Mouse (Mus musculus) CH12.LX (cell line): Measurements from ENCODE around the gene Ercc6l2. TPM values are rescaled to one million over a fixed set of nuclear protein-coding genes. Genes with fewer than 3 reads are reported as not detected.

Experiments used
- DNase-seq: peaks from one replicate; pipeline ENCODE4 v3.0.0-alpha.2; 2013; ENCODE audit errors: extremely low read depth
- H3K27ac ChIP-seq: 2 replicates; pipeline ENCODE4 v1.5.1; 2012; ENCODE audit warnings: low read depth, mild to moderate bottlenecking, control low read depth, moderate library complexity; ENCODE audit not compliant: insufficient read depth
- H3K27me3 ChIP-seq: replicated peaks from 2 replicates; pipeline ENCODE3; 2012; ENCODE audit warnings: inconsistent platforms
- H3K36me3 ChIP-seq, 2 experiments: replicated peaks in 1 of 2; 2 replicates each; pipeline versions ENCODE3 to v1.6.1; 2012; ENCODE audit warnings: inconsistent platforms in 1 of 2, low read length in 1 of 2, mild to moderate bottlenecking in 1 of 2, mixed read lengths in 1 of 2, moderate library complexity in 1 of 2; ENCODE audit not compliant: control insufficient read depth in 1 of 2, insufficient read depth in 1 of 2
- H3K4me1 ChIP-seq, 2 experiments: 2 replicates each; pipeline ENCODE4 v1.6.1; 2012; ENCODE audit warnings: inconsistent platforms in 1 of 2, moderate library complexity in 1 of 2; ENCODE audit not compliant: insufficient read depth in 2 of 2, control insufficient read depth in 1 of 2
- H3K4me2 ChIP-seq: 2 replicates; pipeline ENCODE4 v1.6.1; 2012; ENCODE audit warnings: low read depth, mild to moderate bottlenecking, control low read depth; ENCODE audit not compliant: poor library complexity, insufficient read depth, severe bottlenecking
- H3K4me3 ChIP-seq, 3 experiments: fragments of 150-350 bp in 1 of 3; sonication (generic) in 1 of 3; replicated peaks in 1 of 3; 2 replicates each; pipeline versions ENCODE3 to v1.5.1; 2011 to 2012; ENCODE audit warnings: low read depth in 2 of 3, low read length in 2 of 3, mild to moderate bottlenecking in 2 of 3, moderate library complexity in 2 of 3, control low read depth in 1 of 3, improper control_type of control experiment in 1 of 3, inconsistent platforms in 1 of 3, mixed read lengths in 1 of 3; ENCODE audit not compliant: poor library complexity in 1 of 3
- H3K79me2 ChIP-seq: replicated peaks from 2 replicates; pipeline ENCODE4 v1.6.1; 2012; ENCODE audit warnings: mild to moderate bottlenecking, moderate library complexity; ENCODE audit not compliant: control insufficient read depth, poor library complexity, insufficient read depth, severe bottlenecking; ENCODE audit errors: extremely low read depth
- H3K9ac ChIP-seq: 2 replicates; pipeline ENCODE4 v1.6.1; 2012; ENCODE audit warnings: low read depth, mild to moderate bottlenecking, control low read depth, moderate library complexity; ENCODE audit not compliant: insufficient read depth
- H3K9me3 ChIP-seq: replicated peaks from 2 replicates; pipeline ENCODE3; 2012; ENCODE audit warnings: low read length, inconsistent platforms, mixed read lengths
- BHLHE40 ChIP-seq: IDR thresholded peaks from 2 replicates; pipeline ENCODE4 v1.6.1; 2011; ENCODE audit warnings: mild to moderate bottlenecking, low read depth, low read length, improper control_type of control experiment
- CHD2 ChIP-seq: IDR thresholded peaks from 2 replicates; pipeline ENCODE4 v1.6.1; 2011; ENCODE audit warnings: low read length, improper control_type of control experiment
- CTCF ChIP-seq, 2 experiments: IDR thresholded peaks in 1 of 2; conservative IDR thresholded peaks in 1 of 2; 2 replicates each; pipeline ENCODE4 v1.5.1; 2011 to 2012; ENCODE audit warnings: low read depth in 2 of 2, low read length in 2 of 2, improper control_type of control experiment in 1 of 2, inconsistent platforms in 1 of 2, mild to moderate bottlenecking in 1 of 2, moderate library complexity in 1 of 2
- ELF1 ChIP-seq: IDR thresholded peaks from 2 replicates; pipeline ENCODE4 v1.6.1; 2014; ENCODE audit warnings: low read depth, mild to moderate bottlenecking, inconsistent platforms, low read length, improper control_type of control experiment
- EP300 ChIP-seq: IDR thresholded peaks from 2 replicates; pipeline ENCODE4 v1.6.1; 2011; ENCODE audit warnings: low read length, improper control_type of control experiment
- ETS1 ChIP-seq: conservative IDR thresholded peaks from 2 replicates; pipeline ENCODE4 v1.6.1; 2012; ENCODE audit warnings: low read depth, mild to moderate bottlenecking, inconsistent platforms, low read length, improper control_type of control experiment, moderate library complexity
- IRF4 ChIP-seq: IDR thresholded peaks from 2 replicates; pipeline ENCODE4 v1.6.1; 2014; ENCODE audit warnings: low read depth, mild to moderate bottlenecking, inconsistent platforms, low read length, improper control_type of control experiment
- JUN ChIP-seq: IDR thresholded peaks from 2 replicates; pipeline ENCODE4 v1.6.1; 2011; ENCODE audit warnings: low read depth, mild to moderate bottlenecking, low read length, improper control_type of control experiment, moderate library complexity; ENCODE audit not compliant: insufficient read depth
- JUND ChIP-seq: conservative IDR thresholded peaks from 2 replicates; pipeline ENCODE4 v1.6.1; 2011; ENCODE audit warnings: low read depth, low read length, improper control_type of control experiment
- KAT2A ChIP-seq: IDR thresholded peaks from 2 replicates; pipeline ENCODE4 v1.6.1; 2012; ENCODE audit warnings: low read length, improper control_type of control experiment, inconsistent platforms; ENCODE audit not compliant: insufficient replicate concordance
- MAFK ChIP-seq: IDR thresholded peaks from 2 replicates; pipeline ENCODE4 v1.6.1; 2011; ENCODE audit warnings: low read length, improper control_type of control experiment; ENCODE audit not compliant: insufficient replicate concordance
- MAZ ChIP-seq: IDR thresholded peaks from 2 replicates; pipeline ENCODE4 v1.6.1; 2012; ENCODE audit warnings: low read depth, mild to moderate bottlenecking, inconsistent platforms, low read length, improper control_type of control experiment, moderate library complexity
- MYC ChIP-seq: IDR thresholded peaks from 2 replicates; pipeline ENCODE4 v1.6.1; 2011; ENCODE audit warnings: low read depth, mild to moderate bottlenecking, improper control_type of control experiment, low read length
- NELFE ChIP-seq: IDR thresholded peaks from 2 replicates; pipeline ENCODE4 v1.6.1; 2011; ENCODE audit warnings: low read depth, low read length, improper control_type of control experiment
- NRF1 ChIP-seq: IDR thresholded peaks from 2 replicates; pipeline ENCODE4 v1.6.1; 2014; ENCODE audit warnings: low read depth, mild to moderate bottlenecking, inconsistent platforms, low read length, improper control_type of control experiment, moderate library complexity
- PAX5 ChIP-seq: IDR thresholded peaks from 2 replicates; pipeline ENCODE4 v1.6.1; 2012; ENCODE audit warnings: low read length, inconsistent platforms, mixed read lengths
- POLR2A ChIP-seq: IDR thresholded peaks from 2 replicates; pipeline ENCODE4 v1.6.1; 2011; ENCODE audit warnings: low read depth, mild to moderate bottlenecking, improper control_type of control experiment, low read length
- POLR2AphosphoS2 ChIP-seq: IDR thresholded peaks from 2 replicates; pipeline ENCODE4 v1.6.1; 2011; ENCODE audit warnings: low read depth, low read length, improper control_type of control experiment
- RAD21 ChIP-seq: IDR thresholded peaks from 2 replicates; pipeline ENCODE4 v1.6.1; 2011; ENCODE audit warnings: low read depth, mild to moderate bottlenecking, low read length, improper control_type of control experiment, moderate library complexity
- SIN3A ChIP-seq: IDR thresholded peaks from 2 replicates; pipeline ENCODE4 v1.6.1; 2012; ENCODE audit warnings: low read length, improper control_type of control experiment, inconsistent platforms
- SMC3 ChIP-seq: IDR thresholded peaks from 2 replicates; pipeline ENCODE4 v1.6.1; 2011; ENCODE audit warnings: low read depth, low read length, improper control_type of control experiment
- TBP ChIP-seq: conservative IDR thresholded peaks from 2 replicates; pipeline ENCODE4 v1.6.1; 2011; ENCODE audit warnings: low read depth, low read length, improper control_type of control experiment
- TCF12 ChIP-seq: IDR thresholded peaks from 2 replicates; pipeline ENCODE4 v1.6.1; 2014; ENCODE audit warnings: low read depth, mild to moderate bottlenecking, inconsistent platforms, low read length, improper control_type of control experiment
- USF1 ChIP-seq: IDR thresholded peaks from 2 replicates; pipeline ENCODE4 v1.6.1; 2014; ENCODE audit warnings: low read depth, mild to moderate bottlenecking, inconsistent platforms, low read length, improper control_type of control experiment
- USF2 ChIP-seq: conservative IDR thresholded peaks from 2 replicates; pipeline ENCODE4 v1.6.1; 2011; ENCODE audit warnings: low read depth, low read length, improper control_type of control experiment
- ZC3H11A ChIP-seq: IDR thresholded peaks from 2 replicates; pipeline ENCODE4 v1.6.1; 2012; ENCODE audit warnings: low read depth, mild to moderate bottlenecking, inconsistent platforms, low read length, improper control_type of control experiment
- ZKSCAN1 ChIP-seq: IDR thresholded peaks from 2 replicates; pipeline ENCODE4 v1.6.1; 2012; ENCODE audit warnings: low read depth, inconsistent platforms, low read length, improper control_type of control experiment, borderline replicate concordance
- dilution Hi-C: fragments of 300-500 bp; cut with MboI; formaldehyde crosslinking; loops from 2 replicates; pipeline ENCODE4 v1.14.3; 2020; ENCODE audit warnings: low sequenced_read_pairs; ENCODE audit not compliant: extremely low pct_unique_long_range_greater_than_20kb, extremely low pct_ligation_motif_present
- in situ Hi-C: fragments of 300-500 bp; cut with MboI; formaldehyde crosslinking; loops from 3 replicates; pipeline ENCODE4 v1.14.3; 2019; ENCODE audit warnings: low sequenced_read_pairs, low pct_ligation_motif_present, low pct_unique_long_range_greater_than_20kb, mixed read lengths
- polyA plus RNA-seq: library from polyadenylated mRNA; unstranded; fragments of >175 nt; gene quantifications from 2 replicates; pipeline ENCODE4 v1.2.1, GENCODE M21; 2012; ENCODE audit warnings: low read depth; ENCODE audit not compliant: insufficient read length
- total RNA-seq, 2 experiments: library from RNA; depleted of rRNA; stranded (reverse); fragments of 300-350 nt in 1 of 2; fragments of >200 nt in 1 of 2; gene quantifications; 2 replicates each; pipeline ENCODE4 v1.2.3; 2012 to 2014

The Ercc6l2 gene
- total and polyA plus RNA-seq, 3 experiments = 44.3 to 97.0 (median 62.5) TPM

DNA sequence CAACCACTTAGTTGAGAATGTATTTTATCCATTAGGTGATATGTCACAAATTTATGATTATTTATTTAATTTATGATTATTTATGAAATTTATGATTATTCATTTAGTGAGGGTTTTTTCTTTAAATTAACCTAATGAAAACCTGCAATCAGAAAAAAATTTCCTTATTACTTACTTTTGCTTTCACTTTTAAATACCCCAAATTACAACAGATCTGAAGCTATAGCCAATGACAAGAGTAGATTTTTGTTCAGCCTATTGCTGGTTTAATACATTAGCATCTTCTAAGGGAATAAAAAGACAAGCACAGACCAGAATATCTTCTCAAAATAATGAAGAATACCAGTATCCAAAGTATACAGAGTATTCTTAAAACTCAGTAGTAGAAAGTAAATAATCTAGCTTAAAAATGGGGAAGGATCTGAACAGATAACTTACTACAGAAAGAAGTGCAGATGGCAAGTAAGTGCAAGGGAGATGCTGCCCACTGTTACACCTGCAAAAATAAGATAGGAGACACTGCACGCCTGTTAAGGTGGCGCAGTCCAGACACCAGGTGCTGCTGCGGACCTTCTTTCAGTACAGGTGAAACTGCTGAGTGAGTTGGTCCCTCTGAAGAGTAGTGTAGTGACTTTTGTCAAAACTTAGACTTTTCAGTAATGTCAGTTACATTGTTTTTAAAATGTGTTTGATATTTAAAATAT lies 35.4 kb downstream of the Ercc6l2 start:
- no peak for DNase-seq
- Histone ChIP-seq H3K4me3 (no peak overlapping the region), H3K9ac (no peak overlapping the region), H3K36me3 (peaks cover 29 to 64% of the 10 kb centered on the region in 2 experiments), H3K4me2 (no peak overlapping the region; the same call in 1 of the 2 replicates), H3K9me3 (no peaks in the 10 kb centered on the region), H3K79me2 (no peaks in the 10 kb centered on the region), H3K4me1 (no peaks in the 10 kb centered on the region), H3K27me3 (no peaks in the 10 kb centered on the region), H3K27ac (no peak overlapping the region)
- dilution Hi-C loops = no loop called here
- TF ChIP-seq BHLHE40 (no peak), TCF12 (no peak), NRF1 (no peak), USF2 (no peak), USF1 (no peak), ELF1 (no peak), MYC (no peak), MAFK (no peak), NELFE (no peak), ZKSCAN1 (no peak), ZC3H11A (no peak), RAD21 (no peak), POLR2AphosphoS2 (no peak), PAX5 (no peak)
- in situ Hi-C loops = no loop called here

DNA sequence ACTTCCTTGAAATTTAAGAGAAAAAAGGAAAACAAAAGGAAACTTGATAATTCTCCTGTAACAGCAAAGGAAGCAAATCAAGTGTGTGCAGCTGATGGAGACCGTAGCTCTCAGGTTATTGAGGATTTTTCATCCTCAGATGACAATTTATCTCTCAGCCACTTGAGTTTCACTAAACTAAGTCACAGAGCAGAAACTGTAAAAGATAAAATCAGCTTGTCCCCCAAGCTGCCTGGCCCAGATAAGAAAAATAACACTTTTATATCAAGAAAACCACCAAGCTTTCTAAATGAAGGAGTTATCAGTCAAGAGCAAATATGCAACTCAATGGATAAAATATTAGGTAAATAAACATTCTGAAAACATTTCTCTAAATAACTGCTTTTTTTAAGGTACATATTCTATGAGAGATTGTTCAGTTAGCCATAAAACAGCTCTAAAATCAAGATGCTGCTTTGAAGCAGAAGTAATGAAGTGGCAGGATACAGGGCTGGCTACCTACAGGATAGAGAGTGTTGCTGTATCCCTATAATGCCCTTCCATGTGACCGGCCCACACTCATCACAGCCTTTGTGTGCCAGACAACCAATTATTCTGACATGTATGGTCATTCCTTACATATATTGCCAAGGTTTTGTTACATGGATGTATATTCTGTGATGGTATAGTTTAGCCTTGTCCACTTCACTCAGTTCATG lies 57.7 kb downstream of the Ercc6l2 start:
- no peaks in the 10 kb centered on the region for H3K79me2 ChIP-seq
- no peaks in the 10 kb centered on the region for H3K9me3 ChIP-seq
- H3K27ac ChIP-seq = no peak overlapping the region
- H3K4me3 ChIP-seq = no peak overlapping the region
- H3K27me3 ChIP-seq = no peaks in the 10 kb centered on the region
- H3K36me3 ChIP-seq = peaks cover 38 to 74% of the 10 kb centered on the region in 2 experiments
- no peak overlapping the region for H3K9ac ChIP-seq
- in situ Hi-C loops (no loop called here), dilution Hi-C loops (no loop called here)
- DNase-seq = no peak
- H3K4me2 ChIP-seq = no peak overlapping the region
- 0 out of 4 replicates have a peak, but pooled peaks cover 0 to 5% of the 10 kb centered on the region in 2 experiments for H3K4me1 ChIP-seq
- TF ChIP-seq POLR2A (no peak), JUN (no peak), EP300 (no peak), JUND (no peak), MYC (no peak), IRF4 (no peak), RAD21 (no peak), PAX5 (no peak), MAZ (no peak), ETS1 (no peak), SMC3 (no peak), ZKSCAN1 (no peak), TCF12 (no peak), KAT2A (no peak), CHD2 (no peak), TBP (no peak), CTCF (conservative IDR thresholded peaks at IDR 0.05 in 1 of 2, IDR thresholded peaks at IDR 0.05 in 1 of 2; ENCODE audit: low read depth in 2 of 2, low read length in 2 of 2) (no peak), ZC3H11A (no peak), MAFK (no peak), SIN3A (no peak)
